In genomic region chr7:127243870-127244657, GRCm38 (mm10) we compare ENCODE assay signal across 8 mouse cellular contexts. TPM values are rescaled to one million over a fixed set of nuclear protein-coding genes. Genes with fewer than 3 reads are reported as not detected.
A peak's percentile ranks its signal among the peaks of the same experiment; 100 is the strongest.
DNase-seq lines count a peak whose midpoint lies in the region; ATAC-seq and TF ChIP-seq lines count a peak whose summit lies in the region.

Gene Zfp771, plus strand, starts transcription at chr7:127244274.

- H3K9ac ChIP-seq in hindbrain, embryonic 16.5 days (ENCODE audit: low read depth, low read length) = peak within 1 kb of the TSS; percentile 98

- H3K27me3 ChIP-seq in hindbrain, embryonic 16.5 days (replicated peaks; ENCODE audit: control insufficient read depth, insufficient read depth, low read length) = no peaks in the 10 kb centered on the region

- intact Hi-C loops in left cerebral cortex, adult 2 months (cut with DNase I) = no loop called here

- under 1% methylated on average over 44 of the region's 56 CpGs for WGBS in hindbrain, embryonic 16.5 days

- H3K27ac ChIP-seq in hindbrain, embryonic 16.5 days (ENCODE audit: low read depth, low read length) = peak within 1 kb of the TSS; percentile 88
- peak within 1 kb of the TSS; percentile 97 for H3K27ac ChIP-seq in left cerebral cortex, adult 2 months

- DNase-seq in T-cell, adult 2 months (ENCODE audit: low spot score) = peak; percentile 85
- peak; percentile 92 to 98 for DNase-seq in cerebellum, postnatal 36 days
- DNase-seq in gastrocnemius, adult 18-20 months (ENCODE audit: low spot score) = peak; percentile 94
- DNase-seq in left cerebral cortex, adult 2 months (ENCODE audit: extremely low spot score in 1 of 2, low spot score in 2 of 2) = peak; percentile 92 to 93
- peak; percentile 89 to 93 for DNase-seq in right cerebral cortex, adult 2 months (ENCODE audit: low spot score in 2 of 2)
- DNase-seq in urinary bladder, postnatal 14 days (ENCODE audit: low spot score) = peak; percentile 96

- peaks cover 17% of the 10 kb centered on the region for H3K4me1 ChIP-seq in hindbrain, embryonic 16.5 days (ENCODE audit: control insufficient read depth, insufficient read depth, low read depth, low read length)

- TF ChIP-seq CTCF in left cerebral cortex, adult 2 months (IDR thresholded peaks at IDR 0.05) = peak; percentile 27

- peak within 1 kb of the TSS; percentile 94 for H3K4me2 ChIP-seq in hindbrain, embryonic 16.5 days (ENCODE audit: low read length)

- no peaks in the 10 kb centered on the region; the same call in 1 of the 2 replicates for H3K36me3 ChIP-seq in hindbrain, embryonic 16.5 days (ENCODE audit: control insufficient read depth, insufficient read depth, low read length)

- ATAC-seq in hindbrain, embryonic 16.5 days = peak; percentile 96
- ATAC-seq in megakaryocyte, adult 5-6 weeks (ENCODE audit: poor library complexity, severe bottlenecking) = peak; percentile 99

- H3K9me3 ChIP-seq in hindbrain, embryonic 16.5 days (ENCODE audit: control insufficient read depth, low read length) = no peaks in the 10 kb centered on the region

- peak within 1 kb of the TSS; percentile 93 for H3K4me3 ChIP-seq in hindbrain, embryonic 16.5 days (ENCODE audit: low read length)
- H3K4me3 ChIP-seq in left cerebral cortex, adult 2 months = peak within 1 kb of the TSS; percentile 93

RNA-seq across cellular contexts. Expression of gene Zfp771, which starts in this region (rescaled TPM):
- total RNA-seq in gastrocnemius, adult 18-20 months (2021) = 10 to 100 TPM; 19.7 to 21.1 TPM
- polyA plus RNA-seq in hindbrain, embryonic 16.5 days (2015; fragmentation: Nextera tagmentation; extraction: Ambion mirVana) = 76.8 and 82.6 TPM in 2 replicates
- 10 to 100 TPM; 58.8 to 68.6 TPM for total RNA-seq in left cerebral cortex, adult 2 months (2021)
- 0.96 and 1.8 TPM in 2 replicates for total RNA-seq in megakaryocyte, adult 5-6 weeks (2015)
- total RNA-seq in megakaryocyte, adult 5-6 weeks (2017) = 0.28 and 0.73 TPM in 2 replicates

Comparison
In these comparisons a context has a peak if more than half of its experiments do, and no peak if none do; other contexts are left out.
1. Peak in every context shown above with its lines: DNase-seq, ATAC-seq, H3K4me3 ChIP-seq and H3K27ac ChIP-seq.
2. RNA of gene Zfp771 (total RNA-seq): 58.8 to 68.6 TPM in left cerebral cortex, adult 2 months and 19.7 to 21.1 TPM in gastrocnemius, adult 18-20 months; 0.28 to 1.8 TPM in megakaryocyte, adult 5-6 weeks; every median in the first group is over 4 times any median in the second.